Comparison of ENCODE assay signal across 9 mouse cellular contexts in the genomic region with DNA sequence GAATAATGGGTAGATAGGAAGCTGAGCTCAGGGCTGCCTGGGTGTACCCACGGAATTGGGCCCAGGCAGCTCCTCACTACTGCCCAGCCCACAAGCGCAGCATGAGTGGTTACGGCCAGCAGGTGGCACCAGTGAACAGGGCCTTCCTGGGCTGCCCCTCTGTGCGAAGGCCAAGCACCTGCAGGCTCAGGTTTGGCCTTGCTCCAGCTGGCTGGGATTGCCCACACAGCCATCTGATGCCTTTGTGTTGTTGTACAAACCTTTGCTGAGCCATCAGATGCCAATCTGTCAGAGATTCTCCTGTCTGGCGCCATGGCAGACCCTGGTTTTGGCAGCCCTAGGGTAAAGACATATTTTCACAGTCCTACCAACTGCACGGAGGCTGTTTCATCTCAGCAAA. TPM values are rescaled to one million over a fixed set of nuclear protein-coding genes. Genes with fewer than 3 reads are reported as not detected.
DNase-seq lines count a peak whose midpoint lies in the region; ATAC-seq and TF ChIP-seq lines count a peak whose summit lies in the region.
"Had no signal": no experiment of that assay in that cellular context is flagged by ENCODE, and none has a peak within 500 bp of the region (broad histone marks: within the 10 kb centered on the region; RNA-seq: fewer than 3 reads in every experiment).

No protein-coding gene starts in this region.

- DNase-seq in adrenal gland, postnatal 14 days = peak; percentile 87
- DNase-seq in embryo, embryonic 11.5 days (ENCODE audit: low read depth, low spot score) = peak; percentile 54
- DNase-seq in heart, adult 2 months = peak; percentile 72 to 76
- peak; percentile 82 for DNase-seq in kidney, adult 9 months
- peak; percentile 35 for DNase-seq in liver, embryonic 13.5 days

- no peaks in the 10 kb centered on the region for H3K9me3 ChIP-seq in liver, embryonic 13.5 days (replicated peaks)
- no peaks in the 10 kb centered on the region for H3K9me3 ChIP-seq in neural tube, embryonic 12.5 days

- TF ChIP-seq CTCF in heart, adult 2 months (IDR thresholded peaks at IDR 0.05) = peak; percentile 92
- peak; percentile 82 for TF ChIP-seq CTCF in testis, adult 2 months (IDR thresholded peaks at IDR 0.05; ENCODE audit: control insufficient read depth, insufficient read depth, insufficient replicate concordance, low read depth, low read length)

- no peaks in the 10 kb centered on the region for H3K36me3 ChIP-seq in heart, adult 2 months (ENCODE audit: control insufficient read depth, insufficient read depth, low read length)
- no peaks in the 10 kb centered on the region for H3K36me3 ChIP-seq in liver, embryonic 13.5 days
- no peaks in the 10 kb centered on the region for H3K36me3 ChIP-seq in neural tube, embryonic 12.5 days
- no peaks in the 10 kb centered on the region for H3K36me3 ChIP-seq in testis, adult 2 months (ENCODE audit: control insufficient read depth, insufficient read depth, low read length)

- peak; percentile 66 for ATAC-seq in CD4-positive, CD25-positive, alpha-beta regulatory T cell, adult 4 months
- ATAC-seq in liver, embryonic 13.5 days (ENCODE audit: low read depth) = peak; percentile 58; the same call in 1 of the 2 replicates
- peak; percentile 58; the same call in 1 of the 2 replicates for ATAC-seq in neural tube, embryonic 12.5 days (ENCODE audit: low FRiP score, low read depth)

- H3K4me2 ChIP-seq in liver, embryonic 13.5 days = no peak overlapping the region
- no peak overlapping the region for H3K4me2 ChIP-seq in neural tube, embryonic 12.5 days (replicated peaks)

- H3K27ac ChIP-seq in heart, adult 2 months = no peak overlapping the region
- H3K27ac ChIP-seq in liver, embryonic 13.5 days = no peak overlapping the region
- no peak overlapping the region for H3K27ac ChIP-seq in neural tube, embryonic 12.5 days
- H3K27ac ChIP-seq in testis, adult 2 months (ENCODE audit: control insufficient read depth, insufficient read depth, low read depth, low read length) = no peak overlapping the region

- no peak overlapping the region for H3K9ac ChIP-seq in heart, adult 2 months (ENCODE audit: low read depth, low read length)
- no peak overlapping the region for H3K9ac ChIP-seq in liver, embryonic 13.5 days
- no peak overlapping the region for H3K9ac ChIP-seq in neural tube, embryonic 12.5 days

- no peak for TF ChIP-seq POLR2A in heart, adult 2 months (IDR thresholded peaks at IDR 0.05; ENCODE audit: insufficient read depth, low read depth, low read length)
- no peak for TF ChIP-seq POLR2A in testis, adult 2 months (IDR thresholded peaks at IDR 0.05; ENCODE audit: control insufficient read depth, low read depth, low read length)

- no peak overlapping the region for H3K4me3 ChIP-seq in heart, adult 2 months
- H3K4me3 ChIP-seq in liver, embryonic 13.5 days (replicated peaks) = no peak overlapping the region
- no peak overlapping the region for H3K4me3 ChIP-seq in neural tube, embryonic 12.5 days
- H3K4me3 ChIP-seq in testis, adult 2 months (ENCODE audit: control insufficient read depth, low read depth, low read length) = no peak overlapping the region

- H3K4me1 ChIP-seq in heart, adult 2 months (ENCODE audit: control insufficient read depth, insufficient read depth, low read length) = peaks cover 7% of the 10 kb centered on the region
- H3K4me1 ChIP-seq in liver, embryonic 13.5 days (replicated peaks) = peaks cover 4% of the 10 kb centered on the region
- H3K4me1 ChIP-seq in neural tube, embryonic 12.5 days = no peaks in the 10 kb centered on the region
- H3K4me1 ChIP-seq in testis, adult 2 months (ENCODE audit: control insufficient read depth, insufficient read depth, low read length) = no peaks in the 10 kb centered on the region

- intact Hi-C loops in heart, adult 2 months (cut with DNase I) = loop anchor here (1.0 to 5.0 kb wide), 3 partner anchors 64 to 254 kb away; partner anchors contain the start of gene Hdgfl3

- 0 out of 2 replicates have a peak, but pooled peaks have one; percentile 10 for TF ChIP-seq EP300 in heart, adult 2 months (IDR thresholded peaks at IDR 0.05; ENCODE audit: insufficient read depth, low read depth, low read length)

- 36% methylated on average over 6 of the region's 6 CpGs for WGBS in heart, adult 2 months
- 33% methylated on average over 6 of the region's 6 CpGs for WGBS in liver, embryonic 13.5 days (ENCODE audit: insufficient replicate concordance)
- WGBS in neural tube, embryonic 12.5 days = 27% methylated on average over 6 of the region's 6 CpGs

- no peaks in the 10 kb centered on the region for H3K79me2 ChIP-seq in heart, adult 2 months (replicated peaks; ENCODE audit: control insufficient read depth, insufficient read depth, low read length)

- no peaks in the 10 kb centered on the region for H3K27me3 ChIP-seq in heart, adult 2 months (ENCODE audit: control insufficient read depth, insufficient read depth, low read length)
- peaks cover 34% of the 10 kb centered on the region for H3K27me3 ChIP-seq in liver, embryonic 13.5 days
- no peaks in the 10 kb centered on the region for H3K27me3 ChIP-seq in neural tube, embryonic 12.5 days (replicated peaks)
- no peaks in the 10 kb centered on the region for H3K27me3 ChIP-seq in testis, adult 2 months (ENCODE audit: control insufficient read depth, insufficient read depth, low read length)

RNA-seq across cellular contexts. Expression of gene Tm6sf1, which starts 9.4 kb away (rescaled TPM):
- polyA plus RNA-seq in CD4-positive, CD25-positive, alpha-beta regulatory T cell, adult 4 months (2017; shearing (Covaris generic)) = 1 to 10 TPM; 8.6 to 8.8 TPM
- total RNA-seq in adrenal gland, postnatal 14 days (2021) = 13.3 and 16.5 TPM in 2 replicates
- total RNA-seq in heart, adult 2 months (2021) = 10 to 100 TPM in 1 of 2 experiments, 1 to 10 TPM in 1; 9.1 to 12.6 TPM
- 21.4 and 28.5 TPM in 2 replicates for polyA plus RNA-seq in heart, adult 2 months (2012; rRNA removed)
- polyA plus RNA-seq in liver, embryonic 13.5 days (2015; fragmentation: Nextera tagmentation; extraction: Ambion mirVana) = 6.9 and 7.5 TPM in 2 replicates
- 14.5 and 16.6 TPM in 2 replicates for polyA plus RNA-seq in neural tube, embryonic 12.5 days (2016; fragmentation: Nextera tagmentation; extraction: Ambion mirVana)
- 5.7 and 9.5 TPM in 2 replicates for polyA plus RNA-seq in testis, adult 2 months (2012; rRNA removed)

RNA-seq across cellular contexts. Expression of gene Gm10160, which starts 12.6 kb away (rescaled TPM):
- not detected for polyA plus RNA-seq in CD4-positive, CD25-positive, alpha-beta regulatory T cell, adult 4 months (2017; shearing (Covaris generic))
- not detected in 2 replicates for total RNA-seq in adrenal gland, postnatal 14 days (2021)
- total RNA-seq in heart, adult 2 months (2021) = not detected
- not detected in 2 replicates for polyA plus RNA-seq in heart, adult 2 months (2012; rRNA removed)
- not detected in 2 replicates for polyA plus RNA-seq in liver, embryonic 13.5 days (2015; fragmentation: Nextera tagmentation; extraction: Ambion mirVana)
- polyA plus RNA-seq in neural tube, embryonic 12.5 days (2016; fragmentation: Nextera tagmentation; extraction: Ambion mirVana) = not detected in 2 replicates
- not detected in 2 replicates for polyA plus RNA-seq in testis, adult 2 months (2012; rRNA removed)
- polyA plus RNA-seq: heart, embryonic 14.5 days had no signal

RNA-seq across cellular contexts. Expression of gene Btbd1, which starts 38.9 kb away (rescaled TPM):
- polyA plus RNA-seq in CD4-positive, CD25-positive, alpha-beta regulatory T cell, adult 4 months (2017; shearing (Covaris generic)) = 10 to 100 TPM; 16.3 to 19.1 TPM
- total RNA-seq in adrenal gland, postnatal 14 days (2021) = 136 and 144 TPM in 2 replicates
- total RNA-seq in heart, adult 2 months (2021) = 100 to 1,000 TPM; 128 to 146 TPM
- polyA plus RNA-seq in heart, adult 2 months (2012; rRNA removed) = 50.6 and 118 TPM in 2 replicates
- polyA plus RNA-seq in liver, embryonic 13.5 days (2015; fragmentation: Nextera tagmentation; extraction: Ambion mirVana) = 24.0 and 25.3 TPM in 2 replicates
- polyA plus RNA-seq in neural tube, embryonic 12.5 days (2016; fragmentation: Nextera tagmentation; extraction: Ambion mirVana) = 102 and 108 TPM in 2 replicates
- 183 and 202 TPM in 2 replicates for polyA plus RNA-seq in testis, adult 2 months (2012; rRNA removed)

Comparison
In these comparisons a context has a peak if more than half of its experiments do, and no peak if none do; other contexts are left out.
1. DNase-seq: peak in every context shown above with its lines; median percentile 87 in adrenal gland, postnatal 14 days; 82 in kidney, adult 9 months; 74 in heart, adult 2 months; 54 in embryo, embryonic 11.5 days; 35 in liver, embryonic 13.5 days.